Mouse (Mus musculus) midbrain, postnatal 0 days (tissue): ENCODE measurements around the gene Tas2r108. TPM values are rescaled to one million over a fixed set of nuclear protein-coding genes. Genes with fewer than 3 reads are reported as not detected.
A peak's percentile ranks its signal among the peaks of the same experiment; 100 is the strongest.

Source experiments
- ATAC-seq: fragments of 200-750 bp; cut with Nextera tagmentation; 2 replicates; pipeline ENCODE4 v1.8.0; 2017; ENCODE audit warnings: moderate number of reproducible peaks, mild to moderate bottlenecking, moderate TSS enrichment, moderate library complexity; ENCODE audit not compliant: low FRiP score
- DNase-seq: peaks from one replicate; pipeline ENCODE4 v3.0.0-alpha.2; 2015; ENCODE audit warnings: low spot score
- H3K27ac ChIP-seq: fragments of 300-500 bp; sonication (generic); 2 replicates; pipeline ENCODE4 v1.5.1; 2014; ENCODE audit warnings: low read depth, mild to moderate bottlenecking, low read length, mixed read lengths
- H3K27me3 ChIP-seq: fragments of 300-500 bp; sonication (generic); 2 replicates; pipeline ENCODE4 v1.6.1; 2014; ENCODE audit warnings: low read length, control low read depth, mixed read lengths; ENCODE audit not compliant: insufficient read depth
- H3K36me3 ChIP-seq: fragments of 300-500 bp; sonication (generic); 2 replicates; pipeline ENCODE4 v1.6.1; 2014; ENCODE audit warnings: low read length, control low read depth, mixed read lengths; ENCODE audit not compliant: insufficient read depth
- H3K4me1 ChIP-seq: fragments of 300-500 bp; sonication (generic); 2 replicates; pipeline ENCODE4 v1.6.1; 2014; ENCODE audit warnings: mild to moderate bottlenecking, control low read depth, antibody characterized with exemption, low read length, mixed read lengths; ENCODE audit not compliant: insufficient read depth
- H3K4me2 ChIP-seq: fragments of 300-500 bp; sonication (generic); 2 replicates; pipeline ENCODE4 v1.6.1; 2014; ENCODE audit warnings: low read depth, mild to moderate bottlenecking, low read length, mixed read lengths; ENCODE audit not compliant: poor library complexity, severe bottlenecking
- H3K4me3 ChIP-seq: fragments of 300-500 bp; sonication (generic); 2 replicates; pipeline ENCODE4 v1.5.1; 2014; ENCODE audit warnings: low read depth, mild to moderate bottlenecking, low read length, moderate library complexity
- H3K9ac ChIP-seq: fragments of 300-500 bp; sonication (generic); replicated peaks from 2 replicates; pipeline ENCODE4 v1.6.1; 2014; ENCODE audit warnings: mild to moderate bottlenecking, low read length, moderate library complexity, mixed read lengths; ENCODE audit not compliant: poor library complexity, severe bottlenecking
- H3K9me3 ChIP-seq: fragments of 300-500 bp; sonication (generic); 2 replicates; pipeline ENCODE4 v1.6.1; 2016; ENCODE audit warnings: low read length, control low read depth
- CTCF ChIP-seq: IDR thresholded peaks from 2 replicates; pipeline ENCODE4 v1.5.1; 2016; ENCODE audit warnings: antibody characterized with exemption, mild to moderate bottlenecking
- WGBS: fragments of 180-500 bp; shearing (Covaris S2); extraction: QIAGEN DNeasy Blood & Tissue Kit; methylation state at CpG from one replicate; pipeline ENCODE4 v1.1.7; 2014; 5-methylcytosine and 5-hydroxymethylcytosine counted together
- polyA plus RNA-seq: library from polyadenylated mRNA; unstranded; fragments of >200 nt; fragmentation: Nextera tagmentation; extraction: Ambion mirVana; gene quantifications from 2 replicates; pipeline ENCODE4 v1.2.1, GENCODE M21; 2015
- total RNA-seq: library from RNA; depleted of rRNA; stranded (reverse); fragments of >200 nt; gene quantifications from 2 replicates; pipeline ENCODE4 v1.2.3, GENCODE M21; 2014; rRNA removed

Gene Tas2r108
- total RNA-seq = 0.16 and 0.99 TPM in 2 replicates
- not detected in 2 replicates for polyA plus RNA-seq

DNA sequence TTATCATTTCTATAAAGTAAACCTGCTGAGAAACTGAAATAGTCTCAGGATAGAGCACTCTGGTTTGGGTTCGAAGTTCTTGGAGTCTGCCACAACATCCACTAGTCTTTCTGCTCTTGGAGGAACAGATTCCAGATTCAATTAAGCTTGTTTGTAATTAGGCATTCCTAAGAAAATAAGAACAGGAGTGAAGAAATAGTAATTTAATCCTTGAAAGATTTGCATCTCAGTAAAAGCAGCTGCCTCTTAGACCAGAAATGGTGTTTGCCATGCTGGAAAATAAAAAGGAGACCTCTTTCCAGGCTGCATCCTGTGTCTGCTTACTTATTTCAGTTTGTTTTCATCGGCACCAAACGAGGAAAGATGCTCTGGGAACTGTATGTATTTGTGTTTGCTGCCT is at the start of gene Tas2r108:
Gene Tas2r108, plus strand, starts transcription at position 301 of the 400 bp plus-strand sequence.
- DNase-seq (no peak), ATAC-seq (no peak)
- no peak within 1 kb of the TSS for H3K27ac ChIP-seq
- no peak for TF ChIP-seq CTCF
- no peaks in the 10 kb centered on the region for H3K36me3 ChIP-seq
- 93% methylated on average over 3 of the region's 3 CpGs for whole genome bisulfite sequencing
- no peak within 1 kb of the TSS for H3K4me2 ChIP-seq
- H3K9me3 ChIP-seq = peaks cover 3% of the 10 kb centered on the region; the same call in 1 of the 2 replicates
- H3K27me3 ChIP-seq = no peaks in the 10 kb centered on the region
- no peaks in the 10 kb centered on the region for H3K4me1 ChIP-seq
- H3K9ac ChIP-seq = no peak within 1 kb of the TSS
- no peak within 1 kb of the TSS for H3K4me3 ChIP-seq

DNA sequence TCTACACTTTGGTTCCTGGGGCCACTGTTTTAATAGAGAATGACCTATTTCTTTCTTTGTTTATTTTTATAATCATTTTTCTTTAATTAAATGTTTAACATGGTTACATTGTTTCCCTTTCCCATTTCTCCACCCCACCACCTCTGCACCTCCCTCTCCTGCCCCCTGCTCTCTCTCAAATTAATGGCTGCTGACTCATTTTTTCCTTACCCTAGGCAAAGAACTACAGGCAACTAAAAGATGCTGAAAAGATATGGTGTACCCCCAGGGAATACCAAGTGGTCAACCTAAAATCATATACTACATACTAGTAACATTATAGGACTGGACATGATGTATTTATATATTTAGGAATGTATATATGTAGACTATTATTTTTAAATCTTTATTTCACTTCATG is 44.7 kb upstream of the Tas2r108 start:
- H3K27me3 ChIP-seq = no peaks in the 10 kb centered on the region
- no peaks in the 10 kb centered on the region for H3K4me1 ChIP-seq
- no peak for TF ChIP-seq CTCF
- H3K9ac ChIP-seq = no peak overlapping the region
- no peak for ATAC-seq
- H3K36me3 ChIP-seq = no peaks in the 10 kb centered on the region
- H3K9me3 ChIP-seq = no peaks in the 10 kb centered on the region
- DNase-seq = no peak
- no peak overlapping the region for H3K4me2 ChIP-seq
- H3K27ac ChIP-seq = no peak overlapping the region
- H3K4me3 ChIP-seq = no peak overlapping the region

DNA sequence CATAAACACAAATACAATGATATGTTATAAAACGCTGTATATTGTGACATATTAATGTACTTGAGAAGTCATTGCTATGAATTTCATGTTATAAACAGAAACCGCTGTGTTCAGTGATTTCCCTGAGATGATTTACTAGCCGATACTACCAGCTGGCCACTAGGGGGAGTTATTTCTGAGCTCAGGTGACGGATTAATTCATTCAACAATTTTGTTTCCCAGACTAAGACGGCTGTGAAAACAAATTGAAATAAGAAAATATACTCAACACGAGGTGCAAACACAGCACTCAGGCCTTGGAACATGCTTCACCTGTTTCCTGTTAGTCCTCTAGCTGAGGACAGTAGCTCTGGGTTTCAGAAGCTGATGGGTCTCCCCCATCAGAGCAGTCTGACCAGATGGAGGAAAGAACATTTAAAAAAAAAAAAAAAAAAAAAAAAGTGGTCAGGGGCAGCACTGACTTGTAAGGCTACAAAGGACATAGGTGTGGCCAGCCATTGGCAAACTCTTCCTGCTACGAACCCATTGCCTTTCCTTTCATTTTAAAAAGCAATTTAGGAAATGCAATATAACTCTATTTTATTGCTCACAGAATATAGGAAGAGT is 38.8 kb upstream of the Tas2r108 start:
- WGBS = 21% methylated on average over 7 of the region's 7 CpGs
- Histone ChIP-seq H3K27me3 (no peaks in the 10 kb centered on the region), H3K36me3 (no peaks in the 10 kb centered on the region), H3K4me2 (no peak overlapping the region), H3K4me3 (no peak overlapping the region), H3K9me3 (no peaks in the 10 kb centered on the region), H3K4me1 (no peaks in the 10 kb centered on the region), H3K27ac (no peak overlapping the region), H3K9ac (no peak overlapping the region)
- ATAC-seq = no peak
- TF ChIP-seq CTCF = peak; percentile 74
- DNase-seq = peak; percentile 58

DNA sequence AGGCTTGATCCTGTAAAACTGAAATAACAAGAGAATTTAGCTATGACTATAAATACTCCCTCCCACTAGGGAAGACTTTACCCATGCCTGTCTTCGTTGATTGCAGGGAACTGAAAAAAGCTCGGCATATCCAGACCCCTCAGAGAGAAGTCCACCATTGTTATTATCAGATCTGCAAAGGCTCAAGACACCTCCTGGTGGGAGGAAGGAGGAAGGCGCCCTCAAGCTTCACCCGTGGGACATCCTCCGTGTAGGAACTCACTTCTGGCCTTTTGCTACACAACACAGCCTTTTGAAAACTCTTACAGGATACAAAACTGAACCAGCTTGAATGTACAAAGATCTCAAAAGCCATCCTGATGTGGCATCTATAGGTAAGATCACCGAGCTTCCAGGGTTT is 27.6 kb upstream of the Tas2r108 start:
- H3K27me3 ChIP-seq = no peaks in the 10 kb centered on the region; the same call in 1 of the 2 replicates
- peak; percentile 33 for TF ChIP-seq CTCF
- no peak for ATAC-seq
- H3K4me3 ChIP-seq = no peak overlapping the region
- no peak for DNase-seq
- 50% methylated on average over 6 of the region's 6 CpGs for WGBS
- H3K27ac ChIP-seq = no peak overlapping the region
- no peaks in the 10 kb centered on the region for H3K36me3 ChIP-seq
- H3K9me3 ChIP-seq = no peaks in the 10 kb centered on the region
- H3K9ac ChIP-seq = no peak overlapping the region
- H3K4me2 ChIP-seq = no peak overlapping the region
- no peaks in the 10 kb centered on the region for H3K4me1 ChIP-seq

DNA sequence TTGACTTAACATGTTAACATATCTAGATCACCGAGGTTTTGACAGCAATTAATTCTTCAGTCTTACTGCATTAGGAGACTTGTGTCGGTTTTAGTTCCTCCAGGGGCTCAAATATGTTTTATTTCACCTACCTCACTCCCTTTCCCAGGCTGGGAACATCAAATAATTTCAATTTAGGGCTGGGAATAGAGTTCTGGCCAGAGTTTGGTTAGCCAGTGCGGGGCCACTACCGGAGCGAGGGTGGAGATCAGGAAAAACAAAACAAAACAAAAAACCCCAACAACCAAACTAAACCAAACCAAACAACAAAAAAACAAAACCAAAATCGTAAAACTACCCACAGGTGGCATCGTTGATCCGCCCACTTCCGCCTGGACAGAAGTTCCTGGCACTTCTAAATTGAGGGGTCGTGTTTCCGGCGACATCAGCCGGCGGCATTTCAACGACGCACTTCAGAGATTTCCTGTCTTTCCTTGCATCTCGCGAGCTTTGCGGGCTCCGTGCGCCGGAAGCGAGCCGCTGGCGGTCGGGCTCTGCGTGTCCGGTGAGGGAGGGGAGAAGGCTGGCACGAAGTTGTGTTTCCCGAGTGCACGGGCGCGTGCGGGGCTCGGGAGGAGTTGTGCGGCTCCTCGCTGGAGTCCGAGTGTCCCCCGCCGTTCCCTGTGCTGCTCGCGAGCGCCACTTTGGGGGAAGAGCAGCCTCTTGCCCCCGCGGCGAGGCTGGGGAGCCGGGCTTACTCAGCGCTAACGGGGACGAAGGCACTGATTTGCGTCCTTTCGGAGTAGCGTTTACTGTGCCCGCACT is 22.2 kb upstream of the Tas2r108 start, which contains the start of gene Ssbp1:
Gene Ssbp1, plus strand, starts transcription at position 437 of the 804 bp plus-strand sequence.
- ATAC-seq = peak; percentile 97
- Histone ChIP-seq H3K27me3 (no peaks in the 10 kb centered on the region), H3K4me3 (peak within 1 kb of the TSS; percentile 89), H3K4me2 (peak within 1 kb of the TSS; percentile 72), H3K4me1 (0 out of 2 replicates have a peak, but pooled peaks cover 4% of the 10 kb centered on the region), H3K27ac (peak within 1 kb of the TSS; percentile 87), H3K9me3 (no peaks in the 10 kb centered on the region), H3K9ac (peak within 1 kb of the TSS; percentile 75), H3K36me3 (peaks cover 12% of the 10 kb centered on the region)
- DNase-seq = peak; percentile 97
- TF ChIP-seq CTCF = peak; percentile 52
- under 1% methylated on average over 54 of the region's 54 CpGs for WGBS

DNA sequence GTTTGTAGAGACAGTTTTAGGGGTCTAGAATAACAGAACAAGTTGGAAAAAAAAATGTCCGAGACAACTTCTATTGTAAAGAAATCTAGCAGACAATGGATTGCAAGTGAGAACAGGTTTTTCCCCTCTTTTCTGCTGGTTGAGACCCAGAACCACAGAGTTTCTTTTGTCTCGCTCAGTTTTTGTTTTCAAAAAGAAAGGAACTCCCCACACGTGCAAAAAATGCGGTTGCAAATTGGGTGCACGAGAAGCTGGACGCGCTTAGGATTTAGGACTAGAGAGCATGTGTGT is 21.7 kb upstream of the Tas2r108 start:
- TF ChIP-seq CTCF = no peak
- H3K27ac ChIP-seq = peak overlapping the region; percentile 87
- peak overlapping the region; percentile 89 for H3K4me3 ChIP-seq
- peak overlapping the region; percentile 61 for H3K4me2 ChIP-seq
- H3K27me3 ChIP-seq = no peaks in the 10 kb centered on the region
- WGBS = 2% methylated on average over 7 of the region's 7 CpGs
- H3K4me1 ChIP-seq = 0 out of 2 replicates have a peak, but pooled peaks cover 4% of the 10 kb centered on the region
- H3K9me3 ChIP-seq = no peaks in the 10 kb centered on the region
- H3K36me3 ChIP-seq = peaks cover 14% of the 10 kb centered on the region
- DNase-seq (no peak), ATAC-seq (no peak)
- H3K9ac ChIP-seq = peak overlapping the region; percentile 75
